ENCODE assay signal across 12 mouse cellular contexts in the genomic region with DNA sequence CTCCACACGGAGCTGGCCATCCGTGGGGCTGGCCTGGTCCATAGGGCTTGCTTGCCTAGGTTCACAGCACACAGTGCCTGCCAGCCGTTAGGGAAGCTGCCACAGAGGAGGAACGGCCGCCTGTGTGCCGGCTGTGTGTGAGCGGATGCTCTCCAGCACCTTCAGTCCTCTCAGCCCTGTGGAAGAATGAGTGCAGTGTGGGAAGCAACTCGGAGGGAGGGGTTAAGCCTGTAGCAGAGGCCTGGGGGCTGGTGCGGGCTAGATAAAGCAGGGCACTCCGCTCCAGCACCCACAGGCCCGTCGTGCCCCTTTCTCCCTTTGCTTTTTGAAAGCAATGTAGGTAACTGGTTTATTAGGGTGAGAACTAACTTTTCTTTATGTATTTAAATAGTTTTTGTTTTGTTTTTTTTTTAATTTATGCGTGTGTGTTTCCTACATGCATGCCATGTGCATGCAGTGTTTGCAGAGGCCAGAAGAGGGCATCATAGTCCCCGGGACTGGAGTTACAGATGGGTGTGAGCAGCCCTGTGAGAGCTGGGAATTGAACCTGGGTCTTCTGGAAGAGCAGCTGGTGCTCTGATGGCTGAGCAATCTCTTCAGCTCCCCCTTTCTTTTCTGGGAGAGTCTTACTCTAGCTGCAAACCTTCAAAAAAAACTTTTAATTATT. TPM values are rescaled to one million over a fixed set of nuclear protein-coding genes. Genes with fewer than 3 reads are reported as not detected.
A peak's percentile ranks its signal among the peaks of the same experiment; 100 is the strongest.
DNase-seq lines count a peak whose midpoint lies in the region; ATAC-seq and TF ChIP-seq lines count a peak whose summit lies in the region.
"Had no signal": no experiment of that assay in that cellular context is flagged by ENCODE, and none has a peak within 500 bp of the region (broad histone marks: within the 10 kb centered on the region; RNA-seq: fewer than 3 reads in every experiment).

No protein-coding gene starts in this region.

- H3K36me3 ChIP-seq in kidney, postnatal 0 days (ENCODE audit: insufficient read depth, low read length), result peaks cover 75% of the 10 kb centered on the region
- peaks cover 67% of the 10 kb centered on the region for H3K36me3 ChIP-seq in thymus, adult 2 months (ENCODE audit: control insufficient read depth, insufficient read depth, low read length)
- peaks cover 12% of the 10 kb centered on the region for H3K36me3 ChIP-seq in splenic B cell, adult 2 months (ENCODE audit: control insufficient read depth, insufficient read depth, low read length, poor library complexity, severe bottlenecking)
- peaks cover 10% of the 10 kb centered on the region for H3K36me3 ChIP-seq in hindbrain, embryonic 11.5 days (ENCODE audit: control insufficient read depth, insufficient read depth, low read length)

- H3K4me3 ChIP-seq in kidney, postnatal 0 days (replicated peaks; ENCODE audit: low read depth, low read length), result no peak overlapping the region
- H3K4me3 ChIP-seq in thymus, adult 2 months (ENCODE audit: control insufficient read depth, insufficient read depth, low read length), result no peak overlapping the region
- H3K4me3 ChIP-seq in hindbrain, embryonic 11.5 days (ENCODE audit: low read depth, low read length), result no peak overlapping the region
- H3K4me3 ChIP-seq: limb, embryonic 15.5 days had no signal

- no peaks in the 10 kb centered on the region for H3K9me3 ChIP-seq in kidney, postnatal 0 days (replicated peaks; ENCODE audit: low read length)
- no peaks in the 10 kb centered on the region for H3K9me3 ChIP-seq in hindbrain, embryonic 11.5 days (ENCODE audit: control insufficient read depth, low read length)
- H3K9me3 ChIP-seq: limb, embryonic 15.5 days had no signal

- ATAC-seq in kidney, postnatal 0 days (replicated peaks; ENCODE audit: low FRiP score, low read depth), result no peak
- ATAC-seq in hindbrain, embryonic 11.5 days (ENCODE audit: low FRiP score), result no peak
- ATAC-seq: inflammation-experienced regulatory T-cells, adult 6 months had no signal

- 91% methylated on average over 14 of the region's 14 CpGs for WGBS in kidney, postnatal 0 days
- WGBS in thymus, adult 2 months, result 96% methylated on average over 14 of the region's 14 CpGs
- 92% methylated on average over 14 of the region's 14 CpGs for WGBS in hindbrain, embryonic 11.5 days

- H3K4me2 ChIP-seq in kidney, postnatal 0 days (ENCODE audit: low read length), result no peak overlapping the region
- H3K4me2 ChIP-seq in hindbrain, embryonic 11.5 days (replicated peaks; ENCODE audit: low read depth, low read length), result no peak overlapping the region
- H3K4me2 ChIP-seq: limb, embryonic 15.5 days had no signal

- H3K4me1 ChIP-seq in kidney, postnatal 0 days (replicated peaks; ENCODE audit: insufficient read depth, low read length), result no peaks in the 10 kb centered on the region
- H3K4me1 ChIP-seq in thymus, adult 2 months (replicated peaks; ENCODE audit: control insufficient read depth, insufficient read depth, low read length), result no peaks in the 10 kb centered on the region
- peaks cover 2% of the 10 kb centered on the region; the same call in 1 of the 2 replicates for H3K4me1 ChIP-seq in hindbrain, embryonic 11.5 days (replicated peaks; ENCODE audit: control insufficient read depth, insufficient read depth, low read length)
- H3K4me1 ChIP-seq: limb, embryonic 15.5 days had no signal

- TF ChIP-seq POLR2A in thymus, adult 2 months (IDR thresholded peaks at IDR 0.05; ENCODE audit: control insufficient read depth, extremely low read depth, insufficient read depth, low read length, poor library complexity), result no peak

- TF ChIP-seq CTCF in kidney, postnatal 0 days (IDR thresholded peaks at IDR 0.05; ENCODE audit: low read depth), result peak; percentile 48
- 0 out of 2 replicates have a peak, but pooled peaks have one; percentile 16 for TF ChIP-seq CTCF in thymus, adult 2 months (IDR thresholded peaks at IDR 0.05; ENCODE audit: borderline replicate concordance, control insufficient read depth, extremely low read depth, insufficient read depth, low read length, poor library complexity)

- no peak overlapping the region for H3K27ac ChIP-seq in kidney, postnatal 0 days
- no peak overlapping the region for H3K27ac ChIP-seq in thymus, adult 2 months (ENCODE audit: control insufficient read depth, insufficient read depth, low read length)
- H3K27ac ChIP-seq in hindbrain, embryonic 11.5 days (ENCODE audit: low read depth, low read length), result no peak overlapping the region
- H3K27ac ChIP-seq: limb, embryonic 15.5 days had no signal

- DNase-seq in kidney, postnatal 0 days (ENCODE audit: low spot score), result no peak
- no peak for DNase-seq in kidney, postnatal 36 days
- DNase-seq in thymus, adult 2 months, result peak; percentile 21
- DNase-seq in thymus, adult 18-20 months, result no peak
- DNase-seq in NIH3T3 (ENCODE audit: low read depth), result peak; percentile 30
- peak; percentile 15 for DNase-seq in splenic B cell, adult 2 months (ENCODE audit: low read depth, low spot score)
- DNase-seq in hindbrain, embryonic 11.5 days (ENCODE audit: low spot score), result no peak
- DNase-seq in cerebellum, adult 11-12 months, result no peak
- DNase-seq: cerebellum, adult 18-20 months; kidney, postnatal 25 days had no signal

- no peak overlapping the region for H3K9ac ChIP-seq in kidney, postnatal 0 days (ENCODE audit: low read depth, low read length)
- no peak overlapping the region for H3K9ac ChIP-seq in hindbrain, embryonic 11.5 days (ENCODE audit: low read depth, low read length)
- H3K9ac ChIP-seq: limb, embryonic 15.5 days had no signal

- H3K27me3 ChIP-seq in kidney, postnatal 0 days (ENCODE audit: insufficient read depth, low read length), result no peaks in the 10 kb centered on the region
- no peaks in the 10 kb centered on the region for H3K27me3 ChIP-seq in thymus, adult 2 months (ENCODE audit: control insufficient read depth, insufficient read depth, low read length)
- no peaks in the 10 kb centered on the region for H3K27me3 ChIP-seq in splenic B cell, adult 2 months (ENCODE audit: control insufficient read depth, insufficient read depth, low read length, poor library complexity, severe bottlenecking)
- H3K27me3 ChIP-seq in hindbrain, embryonic 11.5 days (ENCODE audit: control insufficient read depth, insufficient read depth, low read length), result no peaks in the 10 kb centered on the region
- H3K27me3 ChIP-seq: limb, embryonic 15.5 days had no signal

RNA-seq across cellular contexts. Expression of a gene that starts 30.6 kb away (rescaled TPM):
- 87.6 and 93.7 TPM in 2 replicates for polyA plus RNA-seq in kidney, postnatal 0 days (2015; fragmentation: Nextera tagmentation; extraction: Ambion mirVana)
- polyA plus RNA-seq in thymus, adult 2 months (2012; rRNA removed), result 75.6 and 84.8 TPM in 2 replicates
- polyA plus RNA-seq in hindbrain, embryonic 11.5 days (2014; fragmentation: Nextera tagmentation; extraction: Ambion mirVana), result 36.7 and 36.9 TPM in 2 replicates

RNA-seq across cellular contexts. Expression of a gene that starts 53.9 kb away (rescaled TPM):
- polyA plus RNA-seq in kidney, postnatal 0 days (2015; fragmentation: Nextera tagmentation; extraction: Ambion mirVana), result 71.2 and 78.6 TPM in 2 replicates
- 113 and 139 TPM in 2 replicates for polyA plus RNA-seq in thymus, adult 2 months (2012; rRNA removed)
- 126 and 141 TPM in 2 replicates for polyA plus RNA-seq in hindbrain, embryonic 11.5 days (2014; fragmentation: Nextera tagmentation; extraction: Ambion mirVana)

Comparison
In these comparisons a context has a peak if more than half of its experiments do, and no peak if none do; other contexts are left out.
1. DNase-seq: peak in thymus, adult 2 months (single experiment), NIH3T3 (single experiment) and splenic B cell, adult 2 months (single experiment); none in kidney, postnatal 0 days (single experiment), kidney, postnatal 36 days (0 of 2), thymus, adult 18-20 months (0 of 2), hindbrain, embryonic 11.5 days (single experiment) and cerebellum, adult 11-12 months (single experiment).